Mouse (Mus musculus) heart, embryonic 10.5 days (tissue): ENCODE data around the gene Rabgap1. TPM values are rescaled to one million over a fixed set of nuclear protein-coding genes. Genes with fewer than 3 reads are reported as not detected.

Source experiments
- DNase-seq: peaks from one replicate; pipeline ENCODE4 v3.0.0-alpha.2; 2017; ENCODE audit warnings: low spot score
- H3K27ac ChIP-seq: fragments of 300-500 bp; sonication (generic); 2 replicates; pipeline ENCODE4 v1.5.1; 2016; ENCODE audit warnings: mild to moderate bottlenecking
- H3K27me3 ChIP-seq: fragments of 300-500 bp; sonication (generic); 2 replicates; pipeline ENCODE4 v1.6.1; 2016; ENCODE audit warnings: mild to moderate bottlenecking; ENCODE audit not compliant: poor library complexity, insufficient read depth, severe bottlenecking
- H3K36me3 ChIP-seq: fragments of 300-500 bp; sonication (generic); 2 replicates; pipeline ENCODE4 v1.6.1; 2016; ENCODE audit warnings: mild to moderate bottlenecking, moderate library complexity
- H3K4me1 ChIP-seq: fragments of 300-500 bp; sonication (generic); 2 replicates; pipeline ENCODE4 v1.6.1; 2016; ENCODE audit warnings: mild to moderate bottlenecking
- H3K4me3 ChIP-seq: fragments of 300-500 bp; sonication (generic); 2 replicates; pipeline ENCODE4 v1.5.1; 2016; ENCODE audit warnings: mild to moderate bottlenecking, moderate library complexity
- H3K9me3 ChIP-seq: fragments of 300-500 bp; sonication (generic); 2 replicates; pipeline ENCODE4 v1.6.1; 2016; ENCODE audit warnings: mild to moderate bottlenecking, moderate library complexity
- WGBS: fragments of 180-500 bp; shearing (Covaris S2); methylation state at CpG from one replicate; pipeline ENCODE4 v1.1.7; 2016; 5-methylcytosine and 5-hydroxymethylcytosine counted together
- polyA plus RNA-seq: library from polyadenylated mRNA; unstranded; fragments of >200 nt; fragmentation: Nextera tagmentation; extraction: Ambion mirVana; gene quantifications from 2 replicates; pipeline ENCODE4 v1.2.1, GENCODE M21; 2016

Rabgap1 gene
- polyA plus RNA-seq = 33.3 and 35.3 TPM in 2 replicates

DNA sequence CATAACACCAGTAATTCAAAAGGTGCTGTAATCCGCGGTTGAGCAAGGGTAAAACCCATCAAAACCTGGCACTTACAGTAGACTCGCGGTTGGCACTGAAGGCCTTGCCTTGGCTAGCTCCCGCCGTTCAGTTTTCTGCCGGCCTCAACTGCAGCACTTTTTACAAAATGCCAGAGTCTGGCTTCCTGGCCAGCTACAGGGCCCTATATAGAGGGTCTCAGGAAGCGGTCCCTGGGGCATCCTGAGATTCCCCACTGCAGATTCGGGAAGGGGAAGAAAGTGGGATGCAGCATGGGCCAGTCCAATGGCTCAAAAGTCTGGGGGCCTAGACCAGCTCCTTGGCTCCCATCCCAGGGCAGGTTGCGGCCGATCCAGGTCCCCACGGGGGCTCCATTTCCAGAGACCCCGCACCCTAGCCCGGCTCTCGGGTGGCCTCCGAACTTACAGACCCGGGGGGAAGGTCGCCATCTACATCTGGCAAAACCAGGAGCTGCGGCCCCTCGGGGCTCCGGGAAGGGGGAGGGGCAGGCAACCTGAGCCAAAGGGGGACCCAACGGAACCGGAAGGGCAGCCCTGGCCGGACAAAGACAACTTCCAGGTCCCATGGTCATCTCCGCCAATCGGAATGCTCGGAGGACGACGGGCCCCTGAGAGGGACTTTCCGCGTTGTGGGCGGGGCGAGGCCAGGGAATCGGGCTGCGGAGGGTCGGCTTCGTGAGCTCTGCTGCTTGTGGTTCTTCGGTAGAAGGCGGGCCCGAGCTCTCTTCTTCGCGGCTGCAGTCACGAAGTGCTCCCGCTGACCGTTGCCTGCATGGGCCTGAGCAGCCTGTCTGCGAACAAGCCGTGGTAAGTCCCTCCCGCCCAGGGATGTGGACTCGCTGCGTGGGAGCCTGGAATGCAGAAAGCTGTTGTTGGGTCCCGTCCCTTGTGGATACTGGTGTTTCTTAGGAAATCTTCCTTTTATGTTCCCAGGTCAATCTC lies at the start of gene Rabgap1, which contains the start of the genes Zbtb26 and Zbtb6:
Gene Rabgap1 (plus strand): TSS at position 669 of the 981 bp plus-strand sequence.
Gene Zbtb26 (minus strand): TSS at position 525 of the 981 bp plus-strand sequence.
Gene Zbtb6 (minus strand): TSS at position 561 of the 981 bp plus-strand sequence.
- Histone ChIP-seq H3K9me3 (no peaks in the 10 kb centered on the region), H3K27ac (peak within 1 kb of the TSS; percentile 95), H3K4me3 (peak within 1 kb of the TSS; percentile 87), H3K36me3 (no peaks in the 10 kb centered on the region), H3K4me1 (peaks cover 17% of the 10 kb centered on the region; the same call in 1 of the 2 replicates), H3K27me3 (no peaks in the 10 kb centered on the region)
- under 1% methylated on average over 51 of the region's 51 CpGs for WGBS
- peak; percentile 99 for DNase-seq

DNA sequence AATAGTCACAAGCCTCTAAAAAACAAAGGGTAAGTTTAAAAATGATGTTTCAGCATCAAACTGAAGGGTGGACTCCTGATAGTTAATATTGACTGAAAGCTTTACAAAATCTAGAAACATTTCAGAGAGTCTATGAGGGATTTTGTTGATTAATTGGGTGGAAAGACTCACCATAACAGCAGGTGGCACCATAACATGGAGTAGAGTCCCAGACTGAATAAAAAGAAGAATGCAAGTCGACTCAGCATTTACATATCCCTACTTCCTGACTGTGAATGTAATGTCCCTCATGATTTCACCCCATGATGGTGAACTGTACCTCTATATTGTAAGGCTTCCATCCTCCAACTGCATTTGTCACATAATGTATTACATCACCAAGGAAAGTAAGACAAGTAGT lies 47.5 kb upstream of the Rabgap1 start:
- H3K9me3 ChIP-seq = no peaks in the 10 kb centered on the region
- 71% methylated on average over 1 of the region's 1 CpGs for WGBS
- H3K36me3 ChIP-seq = peaks cover 60% of the 10 kb centered on the region
- H3K4me3 ChIP-seq = no peak overlapping the region
- DNase-seq = no peak
- H3K27me3 ChIP-seq = no peaks in the 10 kb centered on the region
- no peaks in the 10 kb centered on the region for H3K4me1 ChIP-seq
- no peak overlapping the region for H3K27ac ChIP-seq

GRCm38 (mm10) chr2:37421903-37422302 lies 21.2 kb upstream of the Rabgap1 start:
- DNase-seq = no peak
- H3K4me1 ChIP-seq = 0 out of 2 replicates have a peak, but pooled peaks cover 7% of the 10 kb centered on the region
- H3K4me3 ChIP-seq = peak overlapping the region; percentile 90
- H3K27me3 ChIP-seq = no peaks in the 10 kb centered on the region
- WGBS = 9% methylated on average over 3 of the region's 3 CpGs
- peak overlapping the region; percentile 98 for H3K27ac ChIP-seq
- no peaks in the 10 kb centered on the region for H3K9me3 ChIP-seq
- H3K36me3 ChIP-seq = peaks cover 7% of the 10 kb centered on the region; the same call in 1 of the 2 replicates

GRCm38 (mm10) chr2:37422306-37423304 lies 20.5 kb upstream of the Rabgap1 start, which contains the start of gene Rc3h2:
Rc3h2 (minus strand) TSS chr2:37422903.
- Histone ChIP-seq H3K27me3 (no peaks in the 10 kb centered on the region), H3K4me3 (peak within 1 kb of the TSS; percentile 90), H3K36me3 (peaks cover 11% of the 10 kb centered on the region; the same call in 1 of the 2 replicates), H3K4me1 (0 out of 2 replicates have a peak, but pooled peaks cover 7% of the 10 kb centered on the region), H3K9me3 (no peaks in the 10 kb centered on the region), H3K27ac (peak within 1 kb of the TSS; percentile 98)
- peak; percentile 97 for DNase-seq
- WGBS = under 1% methylated on average over 63 of the region's 75 CpGs

DNA sequence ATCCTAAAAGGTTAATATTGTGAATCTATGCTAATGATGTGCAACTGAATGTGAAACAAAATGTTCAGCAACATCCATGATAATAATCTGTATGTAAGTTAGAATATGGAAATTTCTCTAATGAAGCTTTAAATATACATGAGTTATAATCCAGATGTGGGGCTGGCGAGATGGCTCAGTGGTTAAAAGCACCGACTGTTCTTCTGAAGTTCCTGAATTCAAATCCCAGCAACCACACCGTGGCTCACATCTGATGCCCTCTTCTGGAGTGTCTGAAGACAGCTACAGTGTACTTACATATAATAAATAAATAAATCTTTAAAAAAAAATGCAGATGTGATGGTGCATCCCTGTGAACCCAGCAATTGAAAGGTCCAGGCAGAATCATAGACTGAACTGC lies 19.4 kb upstream of the Rabgap1 start:
- WGBS = 57% methylated on average over 3 of the region's 3 CpGs

GRCm38 (mm10) chr2:37430593-37431464 lies 12.2 kb upstream of the Rabgap1 start:
- H3K4me1 ChIP-seq = peaks cover 5% of the 10 kb centered on the region; the same call in 1 of the 2 replicates
- H3K36me3 ChIP-seq = peaks cover 25% of the 10 kb centered on the region
- H3K27ac ChIP-seq = peak overlapping the region; percentile 92
- peak overlapping the region; percentile 87 for H3K4me3 ChIP-seq
- H3K27me3 ChIP-seq = no peaks in the 10 kb centered on the region
- WGBS = under 1% methylated on average over 38 of the region's 38 CpGs
- H3K9me3 ChIP-seq = no peaks in the 10 kb centered on the region
- DNase-seq = peak; percentile 94

More for the DNA sequence above, 19.4 kb upstream of the Rabgap1 start:
- DNase-seq = no peak
- H3K36me3 ChIP-seq = peaks cover 16% of the 10 kb centered on the region; the same call in 1 of the 2 replicates
- 0 out of 2 replicates have a peak, but pooled peaks cover 7% of the 10 kb centered on the region for H3K4me1 ChIP-seq
- no peak overlapping the region for H3K4me3 ChIP-seq
- no peak overlapping the region for H3K27ac ChIP-seq
- no peaks in the 10 kb centered on the region for H3K27me3 ChIP-seq
- H3K9me3 ChIP-seq = no peaks in the 10 kb centered on the region

- WGBS = 30% methylated on average over 7 of the region's 7 CpGs
- no peaks in the 10 kb centered on the region for H3K9me3 ChIP-seq
- H3K27ac ChIP-seq = peak overlapping the region; percentile 92
These were observed 11.5 kb upstream of the Rabgap1 start for GRCm38 (mm10) chr2:37431609-37432008.

GRCm38 (mm10) chr2:37451667-37452375 lies 8.7 kb downstream of the Rabgap1 start:
- WGBS = 9% methylated on average over 40 of the region's 44 CpGs

More at GRCm38 (mm10) chr2:37431609-37432008, 11.5 kb upstream of the Rabgap1 start:
- Histone ChIP-seq H3K36me3 (peaks cover 33% of the 10 kb centered on the region), H3K4me1 (peaks cover 5% of the 10 kb centered on the region; the same call in 1 of the 2 replicates), H3K4me3 (peak overlapping the region; percentile 87), H3K27me3 (no peaks in the 10 kb centered on the region)
- DNase-seq = no peak

GRCm38 (mm10) chr2:37452376-37452760 lies 9.3 kb downstream of the Rabgap1 start:
- Histone ChIP-seq H3K9me3 (no peaks in the 10 kb centered on the region), H3K27ac (peak overlapping the region; percentile 97), H3K36me3 (no peaks in the 10 kb centered on the region), H3K27me3 (no peaks in the 10 kb centered on the region), H3K4me3 (peak overlapping the region; percentile 96), H3K4me1 (peaks cover 6% of the 10 kb centered on the region; the same call in 1 of the 2 replicates)
- WGBS = 0% methylated on average over 23 of the region's 24 CpGs
- DNase-seq = no peak

More at GRCm38 (mm10) chr2:37451667-37452375, 8.7 kb downstream of the Rabgap1 start:
- DNase-seq = peak; percentile 97
- H3K4me1 ChIP-seq = peaks cover 6% of the 10 kb centered on the region; the same call in 1 of the 2 replicates
- H3K9me3 ChIP-seq = no peaks in the 10 kb centered on the region
- H3K36me3 ChIP-seq = no peaks in the 10 kb centered on the region
- peak overlapping the region; percentile 97 for H3K27ac ChIP-seq
- H3K27me3 ChIP-seq = no peaks in the 10 kb centered on the region
- peak overlapping the region; percentile 96 for H3K4me3 ChIP-seq

DNA sequence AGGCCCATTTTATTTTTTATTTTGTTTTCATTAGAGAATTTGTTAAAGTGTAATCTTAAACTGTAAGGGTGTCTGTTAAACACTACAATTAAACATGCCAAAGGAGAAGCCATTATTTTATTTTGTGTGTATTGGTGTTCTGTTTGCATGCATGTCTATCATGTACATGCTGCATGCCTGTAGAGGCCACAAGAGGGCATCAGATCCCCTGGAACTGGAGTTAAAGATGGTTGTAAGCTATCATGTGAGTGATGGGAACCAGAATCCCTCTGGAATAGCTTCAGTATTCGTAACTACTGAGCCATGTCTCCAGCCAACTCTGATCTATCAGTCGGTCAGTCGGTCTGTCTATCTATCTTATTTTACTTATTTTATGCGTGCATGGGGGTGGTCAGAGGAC lies 17.6 kb downstream of the Rabgap1 start:
- WGBS = 95% methylated on average over 4 of the region's 4 CpGs
- no peaks in the 10 kb centered on the region for H3K4me1 ChIP-seq
- H3K27me3 ChIP-seq = no peaks in the 10 kb centered on the region
- H3K9me3 ChIP-seq = no peaks in the 10 kb centered on the region
- 0 out of 2 replicates have a peak, but pooled peaks cover 3% of the 10 kb centered on the region for H3K36me3 ChIP-seq
- no peak overlapping the region for H3K4me3 ChIP-seq
- no peak for DNase-seq
- no peak overlapping the region for H3K27ac ChIP-seq

GRCm38 (mm10) chr2:37466266-37466665 lies 23.2 kb downstream of the Rabgap1 start:
- Histone ChIP-seq H3K4me1 (no peaks in the 10 kb centered on the region), H3K27me3 (no peaks in the 10 kb centered on the region), H3K4me3 (no peak overlapping the region), H3K9me3 (no peaks in the 10 kb centered on the region), H3K27ac (no peak overlapping the region), H3K36me3 (peaks cover 19% of the 10 kb centered on the region)
- 91% methylated on average over 4 of the region's 4 CpGs for WGBS
- no peak for DNase-seq
